Mouse (Mus musculus) forebrain, embryonic 11.5 days (tissue): ENCODE results near the gene Bcl2. TPM values are rescaled to one million over a fixed set of nuclear protein-coding genes. Genes with fewer than 3 reads are reported as not detected.

Experiments
- ATAC-seq: fragments of 200-750 bp; cut with Nextera tagmentation; replicated peaks from 2 replicates; pipeline ENCODE4 v1.8.0; 2017; ENCODE audit warnings: moderate TSS enrichment; ENCODE audit not compliant: low FRiP score
- DNase-seq: peaks from one replicate; pipeline ENCODE4 v3.0.0-alpha.2; 2017; ENCODE audit warnings: low spot score
- H3K27ac ChIP-seq: fragments of 300-500 bp; sonication (generic); 2 replicates; pipeline ENCODE4 v1.5.1; 2014; ENCODE audit warnings: low read depth, low read length
- H3K27me3 ChIP-seq: fragments of 300-500 bp; sonication (generic); 2 replicates; pipeline ENCODE4 v1.6.1; 2014; ENCODE audit warnings: mild to moderate bottlenecking, low read length, mixed read lengths; ENCODE audit not compliant: control insufficient read depth, insufficient read depth
- H3K36me3 ChIP-seq: fragments of 300-500 bp; sonication (generic); 2 replicates; pipeline ENCODE4 v1.6.1; 2014; ENCODE audit warnings: mild to moderate bottlenecking, low read length, moderate library complexity, mixed read lengths; ENCODE audit not compliant: control insufficient read depth, insufficient read depth
- H3K4me1 ChIP-seq: fragments of 300-500 bp; sonication (generic); replicated peaks from 2 replicates; pipeline ENCODE4 v1.6.1; 2014; ENCODE audit warnings: low read length, mixed read lengths; ENCODE audit not compliant: control insufficient read depth, insufficient read depth
- H3K4me2 ChIP-seq: fragments of 300-500 bp; sonication (generic); 2 replicates; pipeline ENCODE4 v1.6.1; 2014; ENCODE audit warnings: low read depth, mild to moderate bottlenecking, low read length, moderate library complexity, mixed read lengths; ENCODE audit not compliant: severe bottlenecking
- H3K4me3 ChIP-seq: fragments of 300-500 bp; sonication (generic); 2 replicates; pipeline ENCODE4 v1.5.1; 2014; ENCODE audit warnings: low read depth, low read length
- H3K9ac ChIP-seq: fragments of 300-500 bp; sonication (generic); 2 replicates; pipeline ENCODE4 v1.6.1; 2014; ENCODE audit warnings: low read length
- H3K9me3 ChIP-seq: fragments of 300-500 bp; sonication (generic); 2 replicates; pipeline ENCODE4 v1.6.1; 2016; ENCODE audit warnings: low read length, mixed read lengths; ENCODE audit not compliant: control insufficient read depth
- WGBS: fragments of 180-500 bp; shearing (Covaris S2); extraction: QIAGEN DNeasy Blood & Tissue Kit; methylation state at CpG from one replicate; pipeline ENCODE4 v1.1.7; 2014; 5-methylcytosine and 5-hydroxymethylcytosine counted together
- polyA plus RNA-seq: library from polyadenylated mRNA; unstranded; fragments of >200 nt; fragmentation: Nextera tagmentation; extraction: Ambion mirVana; gene quantifications from 2 replicates; pipeline ENCODE4 v1.2.1, GENCODE M21; 2014

The Bcl2 gene
- polyA plus RNA-seq, 1 experiment from 2014 or later: 6.9 TPM

DNA sequence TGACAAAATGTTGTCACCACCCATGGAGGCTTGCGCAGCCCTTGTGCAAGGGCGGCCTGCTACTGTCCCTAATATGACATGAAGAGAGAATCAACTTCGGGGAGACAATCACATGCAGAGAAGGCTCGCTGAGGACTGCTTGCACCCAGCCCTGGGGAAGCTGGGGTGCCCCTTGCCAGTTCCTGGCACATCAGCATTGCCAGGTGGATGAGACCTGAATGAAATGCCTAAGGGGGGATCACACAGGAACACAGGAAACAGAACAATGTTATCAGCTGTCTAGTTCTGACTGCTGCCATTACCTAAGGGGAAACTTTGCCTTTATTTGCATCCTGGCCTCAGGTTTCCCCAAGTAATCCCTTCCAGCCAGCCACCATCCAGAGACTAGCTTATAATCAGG is 63.6 kb downstream of the Bcl2 start:
- no peak for ATAC-seq
- H3K4me2 ChIP-seq: no peak overlapping the region
- no peaks in the 10 kb centered on the region for H3K4me1 ChIP-seq
- H3K9ac ChIP-seq: no peak overlapping the region
- H3K27me3 ChIP-seq: no peaks in the 10 kb centered on the region
- H3K4me3 ChIP-seq: no peak overlapping the region
- H3K27ac ChIP-seq: no peak overlapping the region
- H3K36me3 ChIP-seq: no peaks in the 10 kb centered on the region
- no peak for DNase-seq
- no peaks in the 10 kb centered on the region for H3K9me3 ChIP-seq
- WGBS: 92% methylated on average over 4 of the region's 4 CpGs

GRCm38 (mm10) chr1:106647336-106647735 is 66.7 kb downstream of the Bcl2 start:
- Histone ChIP-seq H3K9ac (no peak overlapping the region), H3K4me1 (no peaks in the 10 kb centered on the region), H3K4me2 (no peak overlapping the region), H3K9me3 (no peaks in the 10 kb centered on the region), H3K4me3 (no peak overlapping the region), H3K27ac (no peak overlapping the region), H3K27me3 (no peaks in the 10 kb centered on the region), H3K36me3 (no peaks in the 10 kb centered on the region)
- 95% methylated on average over 3 of the region's 3 CpGs for WGBS
- ATAC-seq (no peak), DNase-seq (no peak)

GRCm38 (mm10) chr1:106644566-106644965 is 69.5 kb downstream of the Bcl2 start:
- WGBS: 91% methylated on average over 4 of the region's 4 CpGs

GRCm38 (mm10) chr1:106643527-106643926 is 70.5 kb downstream of the Bcl2 start:
- Histone ChIP-seq H3K4me3 (no peak overlapping the region), H3K27ac (no peak overlapping the region), H3K27me3 (no peaks in the 10 kb centered on the region), H3K4me1 (no peaks in the 10 kb centered on the region), H3K4me2 (no peak overlapping the region), H3K9ac (no peak overlapping the region), H3K9me3 (no peaks in the 10 kb centered on the region), H3K36me3 (no peaks in the 10 kb centered on the region)
- WGBS: 90% methylated on average over 3 of the region's 3 CpGs
- DNase-seq (no peak), ATAC-seq (no peak)

More at GRCm38 (mm10) chr1:106644566-106644965, 69.5 kb downstream of the Bcl2 start:
- Histone ChIP-seq H3K27me3 (no peaks in the 10 kb centered on the region), H3K27ac (no peak overlapping the region), H3K9ac (no peak overlapping the region), H3K36me3 (no peaks in the 10 kb centered on the region), H3K9me3 (no peaks in the 10 kb centered on the region), H3K4me3 (no peak overlapping the region), H3K4me1 (no peaks in the 10 kb centered on the region), H3K4me2 (no peak overlapping the region)
- no peak for ATAC-seq
- no peak for DNase-seq

DNA sequence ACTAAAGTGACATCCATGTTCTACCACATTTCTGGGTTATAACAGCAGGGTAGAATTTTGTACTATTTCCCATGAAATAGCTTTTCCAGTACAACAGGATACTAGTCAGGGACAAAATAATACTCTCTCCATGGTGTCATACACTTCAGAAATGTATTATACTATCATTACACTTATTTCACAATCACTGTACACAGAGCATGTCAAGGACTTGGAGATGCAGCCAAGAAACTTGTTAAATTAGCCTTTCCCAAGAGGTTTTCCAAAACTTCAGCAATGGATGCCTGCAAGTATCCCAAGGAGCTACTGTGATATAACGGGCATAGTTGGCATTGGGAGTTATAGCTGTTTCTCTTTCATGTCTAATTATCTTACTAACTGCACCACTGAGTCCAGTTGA is 73.5 kb downstream of the Bcl2 start:
- H3K4me3 ChIP-seq: no peak overlapping the region
- 87% methylated on average over 1 of the region's 1 CpGs for WGBS
- no peaks in the 10 kb centered on the region for H3K27me3 ChIP-seq
- ATAC-seq (no peak), DNase-seq (no peak)
- H3K27ac ChIP-seq: no peak overlapping the region
- no peaks in the 10 kb centered on the region for H3K9me3 ChIP-seq
- H3K9ac ChIP-seq: no peak overlapping the region
- no peaks in the 10 kb centered on the region for H3K4me1 ChIP-seq
- no peak overlapping the region for H3K4me2 ChIP-seq
- no peaks in the 10 kb centered on the region for H3K36me3 ChIP-seq

- Histone ChIP-seq H3K4me3 (no peak overlapping the region), H3K36me3 (no peaks in the 10 kb centered on the region), H3K4me1 (no peaks in the 10 kb centered on the region), H3K4me2 (no peak overlapping the region), H3K27ac (no peak overlapping the region), H3K27me3 (no peaks in the 10 kb centered on the region), H3K9me3 (no peaks in the 10 kb centered on the region), H3K9ac (no peak overlapping the region)
- 96% methylated on average over 11 of the region's 11 CpGs for WGBS
- DNase-seq (no peak), ATAC-seq (no peak)
These were observed 76.4 kb downstream of the Bcl2 start for GRCm38 (mm10) chr1:106637705-106638104.

GRCm38 (mm10) chr1:106636714-106637113 is 77.4 kb downstream of the Bcl2 start:
- WGBS: 55% methylated on average over 2 of the region's 2 CpGs
- ATAC-seq (no peak), DNase-seq (no peak)
- no peak overlapping the region for H3K9ac ChIP-seq
- H3K4me3 ChIP-seq: no peak overlapping the region
- H3K4me1 ChIP-seq: no peaks in the 10 kb centered on the region
- H3K36me3 ChIP-seq: no peaks in the 10 kb centered on the region
- H3K27ac ChIP-seq: no peak overlapping the region
- no peaks in the 10 kb centered on the region for H3K27me3 ChIP-seq
- H3K4me2 ChIP-seq: no peak overlapping the region
- H3K9me3 ChIP-seq: no peaks in the 10 kb centered on the region

DNA sequence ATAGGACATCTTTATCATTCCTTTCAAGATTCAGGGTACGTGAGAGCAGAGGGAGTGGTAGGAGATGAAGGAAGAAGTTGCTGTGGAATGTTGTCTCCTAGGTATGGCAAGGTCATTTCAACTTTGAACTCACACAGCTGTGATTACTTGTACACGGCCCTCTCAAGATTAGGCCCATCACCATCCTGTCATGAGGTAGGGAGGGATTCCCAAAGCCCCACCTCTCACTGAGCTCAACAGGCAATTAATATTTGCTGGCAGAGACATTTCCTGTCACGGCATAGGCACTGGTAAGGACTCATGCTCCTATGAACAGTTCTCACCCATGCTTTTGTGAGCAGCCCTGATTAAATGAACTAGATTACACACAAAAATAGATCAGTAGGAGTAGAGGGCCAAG is 80.9 kb downstream of the Bcl2 start:
- no peaks in the 10 kb centered on the region for H3K27me3 ChIP-seq
- no peak overlapping the region for H3K9ac ChIP-seq
- no peak overlapping the region for H3K27ac ChIP-seq
- no peak overlapping the region for H3K4me2 ChIP-seq
- H3K9me3 ChIP-seq: no peaks in the 10 kb centered on the region
- no peak for DNase-seq
- peaks cover 5% of the 10 kb centered on the region; the same call in 1 of the 2 replicates for H3K4me1 ChIP-seq
- ATAC-seq: no peak
- H3K4me3 ChIP-seq: no peak overlapping the region
- WGBS: 81% methylated on average over 3 of the region's 3 CpGs
- H3K36me3 ChIP-seq: no peaks in the 10 kb centered on the region

GRCm38 (mm10) chr1:106631869-106632463 is 82.1 kb downstream of the Bcl2 start:
- WGBS: 97% methylated on average over 3 of the region's 3 CpGs
- Histone ChIP-seq H3K4me1 (peaks cover 5% of the 10 kb centered on the region; the same call in 1 of the 2 replicates), H3K27me3 (no peaks in the 10 kb centered on the region), H3K36me3 (no peaks in the 10 kb centered on the region), H3K9me3 (no peaks in the 10 kb centered on the region), H3K4me2 (no peak overlapping the region), H3K4me3 (no peak overlapping the region), H3K27ac (no peak overlapping the region), H3K9ac (no peak overlapping the region)
- ATAC-seq (no peak), DNase-seq (no peak)
